Mouse (Mus musculus): ENCODE data around the gene Scn3a.
"Not testable (repeated sequence)": the region's sequence is repeated elsewhere in the genome, so short reads cannot be mapped to it uniquely, and the experiment has no call there.

Gene Scn3a

GRCm38 (mm10) chr2:65490450-65490849, 77.0 kb downstream of the Scn3a start:
- DNase-seq (ENCODE audit: low read depth, low spot score), result no peak

GRCm38 (mm10) chr2:65483434-65483833, 84.0 kb downstream of the Scn3a start:
- no peak for DNase-seq (ENCODE audit: low read depth, low spot score)

DNA sequence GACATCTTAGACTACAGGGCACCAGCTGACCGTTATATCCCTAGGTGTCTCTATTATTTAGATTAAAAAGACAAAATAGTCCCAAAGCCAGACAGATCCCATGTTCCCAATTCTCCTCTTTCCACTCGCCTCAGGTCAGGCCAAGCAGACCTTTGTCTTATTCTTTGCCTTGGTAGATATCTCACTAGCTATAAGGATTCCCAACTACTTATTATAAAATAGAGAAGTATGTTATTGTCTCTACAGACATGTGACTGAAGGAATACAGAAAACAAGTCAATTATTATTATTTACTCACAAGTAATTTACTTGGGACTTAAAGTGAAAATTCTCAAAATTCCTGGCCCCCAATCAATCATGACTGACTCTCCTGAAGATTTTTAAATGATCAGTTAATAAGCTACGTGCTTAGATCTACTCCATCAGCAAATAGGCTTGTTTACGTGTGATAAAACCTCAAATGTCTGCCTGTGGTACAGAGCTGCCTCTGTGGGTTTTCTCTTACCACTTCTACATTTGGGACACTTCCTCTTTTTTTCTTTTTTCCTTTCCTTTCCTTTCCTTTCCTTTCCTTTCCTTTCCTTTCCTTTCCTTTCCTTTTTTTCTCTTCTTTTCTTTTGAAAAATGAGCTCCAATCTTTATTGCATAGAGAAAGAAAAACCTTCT, 86.3 kb downstream of the Scn3a start:
- DNase-seq (ENCODE audit: low read depth, low spot score), result no peak

- DNase-seq (ENCODE audit: low read depth, low spot score), result no peak
These were observed 96.0 kb downstream of the Scn3a start for GRCm38 (mm10) chr2:65471311-65471882.

DNA sequence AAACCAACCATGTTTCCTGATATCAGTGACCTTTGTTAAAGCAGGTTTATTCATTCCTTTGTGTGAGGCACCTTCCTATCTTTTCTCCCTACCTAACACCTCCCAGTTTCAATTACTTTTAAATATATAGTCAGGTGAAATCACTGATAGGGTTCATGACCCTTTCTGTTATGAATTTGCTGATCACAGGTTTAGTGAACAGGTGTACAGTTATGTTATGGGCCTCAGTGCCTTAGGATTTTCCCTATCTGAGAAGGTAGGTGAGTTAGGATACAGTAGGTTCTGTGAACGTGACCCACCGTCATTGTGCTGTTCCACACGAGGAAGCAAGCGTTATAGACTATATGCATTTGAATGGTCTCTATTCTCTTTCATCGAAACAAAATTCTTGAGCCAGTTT, 101.7 kb downstream of the Scn3a start:
- no peak for DNase-seq (ENCODE audit: low read depth, low spot score)

- DNase-seq (ENCODE audit: low read depth, low spot score), result no peak
These were observed 113.7 kb downstream of the Scn3a start for GRCm38 (mm10) chr2:65453763-65454162.

DNA sequence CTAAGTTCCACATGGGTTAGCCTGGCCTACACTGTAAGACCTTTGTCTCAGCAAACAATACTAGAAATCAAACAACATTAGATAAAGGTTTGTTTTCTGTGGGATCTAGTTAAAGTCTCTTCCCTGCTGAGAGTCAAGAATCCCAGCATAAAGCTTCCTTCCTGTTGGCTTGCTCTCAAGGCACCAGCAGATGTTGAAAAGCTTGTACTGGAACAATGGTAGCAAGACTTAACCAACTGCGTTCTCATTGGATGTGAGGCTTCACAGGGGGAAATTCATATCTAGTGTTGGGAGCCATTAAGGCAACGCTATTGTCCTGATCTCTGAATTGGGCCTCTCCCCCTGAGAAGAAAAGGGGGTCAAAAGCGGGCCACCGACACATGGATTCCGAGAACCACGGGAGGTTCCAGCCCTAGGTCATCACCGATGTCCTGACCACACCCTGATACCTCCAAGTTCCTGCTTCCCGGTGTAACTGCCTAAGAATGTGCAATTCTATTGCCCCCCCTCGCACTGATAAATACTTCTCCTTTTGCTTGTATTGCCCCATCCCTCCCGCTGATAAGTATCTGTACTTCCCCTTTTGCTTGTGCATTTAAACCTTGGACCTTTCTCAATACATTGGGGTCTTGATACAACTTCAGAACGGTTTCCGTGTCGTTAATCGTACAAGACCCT, 115.9 kb downstream of the Scn3a start:
- not testable (repeated sequence) for DNase-seq (ENCODE audit: low read depth, low spot score)

DNA sequence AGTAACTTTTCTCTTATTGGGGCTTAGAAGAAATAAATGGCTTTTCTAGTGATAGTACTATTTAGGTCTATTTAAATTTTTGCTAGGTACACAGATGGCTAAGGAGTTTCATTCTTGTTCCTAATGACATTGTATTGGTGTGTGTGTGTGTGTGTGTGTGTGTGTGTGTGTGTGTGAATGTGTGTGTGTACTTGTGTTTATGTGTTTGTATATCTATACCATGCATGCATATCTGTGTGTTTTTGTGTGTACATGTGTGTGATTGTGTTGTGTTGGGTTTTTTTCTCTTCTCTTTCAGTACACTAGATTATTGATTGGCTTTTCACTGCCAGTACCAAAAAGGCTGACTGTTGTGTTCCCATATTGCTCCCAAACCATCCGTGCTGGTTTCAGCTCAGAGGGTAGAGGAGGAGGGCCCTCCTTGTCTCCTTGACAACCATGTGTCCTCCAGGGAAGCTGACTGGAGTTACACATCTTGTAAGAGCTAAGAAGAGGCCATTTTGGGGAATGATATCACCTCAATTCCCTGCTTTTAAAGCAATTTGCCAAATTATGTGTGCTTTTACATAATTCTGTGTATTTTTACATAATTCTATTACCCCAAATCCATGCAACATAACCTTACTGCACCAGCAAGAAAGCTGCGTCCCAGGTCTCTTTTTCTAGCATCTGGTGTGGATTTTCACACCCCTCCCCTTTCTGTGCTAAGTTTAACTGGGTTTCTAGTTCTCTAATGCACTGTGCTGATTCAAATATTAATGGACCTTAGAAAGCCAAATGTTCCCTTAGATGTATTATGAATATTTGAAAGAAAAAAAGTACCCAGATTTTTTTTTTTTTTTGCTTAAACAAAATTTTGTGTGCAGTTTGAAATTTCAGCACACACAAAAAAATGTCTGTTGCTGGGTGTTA, 116.7 kb downstream of the Scn3a start:
- DNase-seq (ENCODE audit: low read depth, low spot score), result no peak

DNA sequence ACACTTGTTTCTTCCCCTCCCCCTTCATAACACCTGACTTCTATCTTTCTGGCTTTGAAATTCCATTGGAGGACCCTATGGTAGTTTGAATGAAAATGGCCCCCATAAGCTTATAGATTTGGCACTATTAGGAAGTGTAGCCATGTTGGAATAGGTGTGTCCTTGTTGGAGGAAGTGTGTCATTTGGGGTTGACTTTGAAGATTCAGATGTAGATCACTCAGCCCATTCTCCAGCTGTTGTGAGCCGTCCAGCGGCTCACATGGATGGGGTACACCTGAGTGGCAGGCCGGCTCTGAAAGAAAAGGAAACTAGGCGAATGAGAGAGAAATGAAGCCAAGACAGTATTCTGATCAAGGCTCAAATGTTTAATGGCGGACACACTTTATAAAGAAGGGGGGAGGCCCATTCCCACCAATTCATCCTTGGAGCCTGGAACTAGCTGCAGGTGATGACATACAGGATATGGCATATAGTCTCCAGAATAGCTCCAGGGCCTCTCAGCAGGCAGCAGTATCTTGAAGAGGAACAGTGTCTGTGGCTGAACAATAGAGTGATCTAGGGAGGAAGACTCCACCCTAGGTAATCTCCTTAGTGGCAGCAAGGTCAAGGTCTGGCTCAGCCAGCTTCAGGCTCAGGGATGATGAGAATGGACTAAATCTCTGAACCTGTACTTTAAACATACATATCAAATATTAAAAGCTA, 118.2 kb downstream of the Scn3a start:
- DNase-seq (ENCODE audit: low read depth, low spot score), result no peak

GRCm38 (mm10) chr2:65443082-65443481, 124.3 kb downstream of the Scn3a start:
- DNase-seq (ENCODE audit: low read depth, low spot score), result no peak

DNA sequence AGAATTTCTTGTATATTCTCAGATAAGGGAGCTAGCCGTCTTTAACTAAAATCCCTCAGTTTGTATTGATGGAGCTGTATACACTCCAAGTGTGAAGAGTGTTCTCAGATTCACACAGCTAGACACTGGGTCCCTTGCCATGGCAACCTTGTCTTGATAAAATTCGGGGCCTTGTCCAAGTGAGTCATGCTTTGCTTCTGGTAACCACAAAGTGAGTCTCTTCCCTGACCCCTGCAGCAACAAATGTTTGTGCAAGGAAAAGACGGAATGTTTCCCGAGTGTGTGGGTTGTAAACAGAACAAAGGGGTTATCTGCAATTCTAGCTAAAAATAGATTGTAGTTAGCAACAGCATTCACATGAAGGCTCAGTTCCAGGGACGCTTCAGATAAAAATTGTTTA, 125.9 kb downstream of the Scn3a start:
- no peak for DNase-seq (ENCODE audit: low read depth, low spot score)

DNA sequence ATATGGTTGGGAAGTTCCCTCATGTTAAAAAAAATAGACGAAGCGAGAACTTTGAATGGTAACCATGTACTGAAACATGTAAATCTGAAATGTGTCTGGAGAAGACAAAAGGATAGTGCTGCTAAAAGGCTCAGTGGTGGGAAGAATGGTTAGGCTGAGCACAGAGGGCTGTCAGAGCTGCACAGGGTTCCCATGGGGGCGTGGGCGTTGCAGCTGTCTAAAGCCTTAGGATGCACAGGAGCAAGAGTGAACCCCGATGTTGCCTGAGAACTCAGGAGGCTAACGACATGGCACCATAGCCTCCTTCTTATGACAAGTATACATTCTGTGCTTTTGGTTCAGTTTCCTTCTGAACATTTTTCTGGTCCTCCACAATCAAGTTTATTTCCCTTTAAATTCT, 126.3 kb downstream of the Scn3a start:
- DNase-seq (ENCODE audit: low read depth, low spot score), result no peak

- no peak for DNase-seq (ENCODE audit: low read depth, low spot score)
These were observed 130.5 kb downstream of the Scn3a start for GRCm38 (mm10) chr2:65436917-65437316.

GRCm38 (mm10) chr2:65423501-65423900, 143.9 kb downstream of the Scn3a start:
- DNase-seq (ENCODE audit: low read depth, low spot score), result no peak

GRCm38 (mm10) chr2:65421259-65422255, 145.9 kb downstream of the Scn3a start:
- DNase-seq (ENCODE audit: low read depth, low spot score), result no peak

- DNase-seq (ENCODE audit: low read depth, low spot score), result no peak
These were observed 148.8 kb downstream of the Scn3a start for GRCm38 (mm10) chr2:65418608-65419007.

DNA sequence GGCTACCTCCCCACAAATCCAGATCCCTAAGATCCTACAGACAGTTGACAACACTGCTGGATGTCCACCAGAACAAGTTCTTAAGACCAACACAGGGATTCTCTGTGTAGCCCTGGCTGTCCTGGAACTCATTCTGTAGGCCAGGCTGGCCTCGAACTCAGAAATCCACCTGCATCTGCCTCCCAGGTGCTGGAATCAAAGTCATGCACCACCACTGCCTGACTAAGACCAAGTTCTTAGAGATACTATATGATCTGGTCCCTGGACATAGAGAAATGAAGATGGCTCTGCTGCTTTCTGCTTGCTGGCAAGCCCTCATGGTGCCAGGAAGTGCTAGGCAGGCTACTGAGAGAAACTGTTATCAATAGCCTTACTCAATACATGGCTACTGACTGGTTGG, 150.9 kb downstream of the Scn3a start:
- no peak for DNase-seq (ENCODE audit: low read depth, low spot score)

DNA sequence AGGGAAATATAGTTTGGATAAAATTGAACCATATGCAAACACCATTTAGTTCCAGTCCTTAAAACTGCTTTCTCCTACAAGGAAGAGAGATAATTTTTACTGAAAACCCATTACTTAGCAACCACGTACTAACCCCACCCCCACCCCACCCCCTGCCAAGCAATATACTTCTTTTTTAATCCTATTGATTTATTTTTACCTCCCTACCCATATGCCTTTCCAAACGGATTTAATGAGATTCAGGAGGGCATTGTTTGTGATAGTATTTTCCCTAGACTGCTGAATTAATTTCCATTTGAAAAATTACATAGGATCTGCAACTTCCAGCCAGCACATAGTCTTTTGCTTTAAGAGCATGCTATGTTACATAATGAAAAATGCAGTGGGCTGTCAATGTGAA, 152.1 kb downstream of the Scn3a start:
- no peak for DNase-seq (ENCODE audit: low read depth, low spot score)

DNA sequence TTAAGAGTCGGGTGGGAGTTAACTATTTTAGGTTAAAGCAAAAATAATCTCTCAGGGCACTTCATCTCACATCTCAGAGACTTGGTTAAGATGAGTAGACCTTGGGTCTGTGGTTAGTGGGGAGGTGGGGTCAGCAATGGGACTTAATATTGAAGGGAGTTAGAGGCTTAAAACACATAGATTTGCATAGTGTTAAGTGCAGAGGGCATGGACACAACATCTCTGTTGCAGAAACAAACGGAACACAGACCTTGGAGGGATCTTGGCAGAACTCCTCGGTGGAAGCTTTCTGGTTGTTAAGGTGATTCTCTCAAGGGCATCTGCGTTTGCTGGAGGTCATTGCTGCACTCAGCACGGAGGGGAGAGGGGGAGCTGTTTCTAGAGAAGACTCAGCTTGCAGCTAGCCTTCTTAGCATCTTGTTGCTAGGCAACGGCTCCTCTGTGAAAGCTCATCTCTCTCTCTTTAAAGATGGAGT, 152.6 kb downstream of the Scn3a start:
- no peak for DNase-seq (ENCODE audit: low read depth, low spot score)

- no peak for DNase-seq (ENCODE audit: low read depth, low spot score)
These were observed 153.2 kb downstream of the Scn3a start for GRCm38 (mm10) chr2:65414237-65414636.

Data from A20 (cell line).